Mouse (Mus musculus) MEL (cell line): ENCODE measurements around the gene Slc12a1. TPM values are rescaled to one million over a fixed set of nuclear protein-coding genes. Genes with fewer than 3 reads are reported as not detected.

ENCODE experiments used
- DNase-seq: peaks from one replicate; pipeline ENCODE4 v3.0.0; 2011; ENCODE audit warnings: low read depth, low spot score
- H3K27ac ChIP-seq: 2 replicates; pipeline ENCODE4 v1.5.1; 2012; ENCODE audit warnings: low read depth, mild to moderate bottlenecking, control low read depth, low read length, moderate library complexity; ENCODE audit not compliant: control insufficient read depth
- H3K27me3 ChIP-seq, 2 experiments: fragments of 150-350 bp in 1 of 2; sonication (generic) in 1 of 2; 2 replicates each; pipeline ENCODE4 v1.6.1; 2012; ENCODE audit warnings: low read length in 2 of 2, mild to moderate bottlenecking in 2 of 2, improper control_type of control experiment in 1 of 2, moderate library complexity in 1 of 2; ENCODE audit not compliant: insufficient read depth in 2 of 2, control insufficient read depth in 1 of 2
- H3K36me3 ChIP-seq, 2 experiments: 2 replicates each; pipeline ENCODE4 v1.6.1; 2012 to 2014; ENCODE audit warnings: low read length in 2 of 2, improper control_type of control experiment in 1 of 2, inconsistent platforms in 1 of 2, mild to moderate bottlenecking in 1 of 2; ENCODE audit not compliant: insufficient read depth in 2 of 2, control insufficient read depth in 1 of 2
- H3K4me1 ChIP-seq, 2 experiments: fragments of 150-350 bp in 1 of 2; sonication (generic) in 1 of 2; 2 replicates each; pipeline ENCODE4 v1.6.1; 2012; ENCODE audit warnings: low read length in 2 of 2, improper control_type of control experiment in 1 of 2, mild to moderate bottlenecking in 1 of 2; ENCODE audit not compliant: insufficient read depth in 2 of 2, control insufficient read depth in 1 of 2
- H3K4me3 ChIP-seq, 2 experiments: fragments of 150-350 bp in 1 of 2; sonication (generic) in 1 of 2; 2 replicates each; pipeline ENCODE4 v1.5.1; 2012; ENCODE audit warnings: low read depth in 2 of 2, low read length in 2 of 2, mild to moderate bottlenecking in 2 of 2, moderate library complexity in 2 of 2, control low read depth in 1 of 2, improper control_type of control experiment in 1 of 2; ENCODE audit not compliant: control insufficient read depth in 1 of 2, insufficient read depth in 1 of 2
- H3K79me2 ChIP-seq: 2 replicates; pipeline ENCODE4 v1.6.1; 2012; ENCODE audit warnings: mild to moderate bottlenecking, low read length, moderate library complexity; ENCODE audit not compliant: control insufficient read depth, poor library complexity, insufficient read depth
- H3K9ac ChIP-seq: 2 replicates; pipeline ENCODE4 v1.6.1; 2012; ENCODE audit warnings: low read depth, mild to moderate bottlenecking, control low read depth, low read length, moderate library complexity; ENCODE audit not compliant: control insufficient read depth, poor library complexity, severe bottlenecking
- H3K9me3 ChIP-seq: fragments of 150-350 bp; sonication (generic); replicated peaks from 2 replicates; pipeline ENCODE4 v1.6.1; 2012; ENCODE audit warnings: mild to moderate bottlenecking, low read length, improper control_type of control experiment, moderate library complexity; ENCODE audit not compliant: insufficient read depth
- BHLHE40 ChIP-seq: IDR thresholded peaks from 2 replicates; pipeline ENCODE4 v1.6.1; 2012; ENCODE audit warnings: low read depth, mild to moderate bottlenecking, inconsistent platforms, low read length, improper control_type of control experiment, borderline replicate concordance
- CHD2 ChIP-seq: IDR thresholded peaks from 2 replicates; pipeline ENCODE4 v1.6.1; 2011; ENCODE audit warnings: low read length, improper control_type of control experiment
- CTCF ChIP-seq, 3 experiments: IDR thresholded peaks in 2 of 3; conservative IDR thresholded peaks in 1 of 3; 2 replicates each; pipeline ENCODE4 v1.5.1; 2011 to 2012; ENCODE audit warnings: low read length in 3 of 3, low read depth in 2 of 3, mild to moderate bottlenecking in 2 of 3, improper control_type of control experiment in 1 of 3, inconsistent platforms in 1 of 3, mixed read lengths in 1 of 3, moderate library complexity in 1 of 3; ENCODE audit not compliant: control insufficient read depth in 1 of 3, insufficient read depth in 1 of 3, poor library complexity in 1 of 3, severe bottlenecking in 1 of 3
- E2F4 ChIP-seq: IDR thresholded peaks from 2 replicates; pipeline ENCODE4 v1.6.1; 2011; ENCODE audit warnings: low read depth, low read length, improper control_type of control experiment, borderline replicate concordance
- ELF1 ChIP-seq: IDR thresholded peaks from 2 replicates; pipeline ENCODE4 v1.6.1; 2014; ENCODE audit warnings: low read depth, mild to moderate bottlenecking, inconsistent platforms, low read length, improper control_type of control experiment, moderate library complexity
- GABPA ChIP-seq: IDR thresholded peaks from 2 replicates; pipeline ENCODE4 v1.6.1; 2012; ENCODE audit warnings: low read depth, mild to moderate bottlenecking, inconsistent platforms, low read length, improper control_type of control experiment, moderate library complexity
- GATA1 ChIP-seq: IDR thresholded peaks from 2 replicates; pipeline ENCODE4 v1.6.1; 2011; ENCODE audit warnings: low read depth, low read length, improper control_type of control experiment
- HCFC1 ChIP-seq: IDR thresholded peaks from 2 replicates; pipeline ENCODE4 v1.6.1; 2012; ENCODE audit warnings: low read depth, mild to moderate bottlenecking, inconsistent platforms, low read length, improper control_type of control experiment, moderate library complexity
- KAT2A ChIP-seq: conservative IDR thresholded peaks from 2 replicates; pipeline ENCODE4 v1.6.1; 2012; ENCODE audit warnings: low read depth, low read length, improper control_type of control experiment, inconsistent platforms
- MAFK ChIP-seq: IDR thresholded peaks from 2 replicates; pipeline ENCODE4 v1.6.1; 2011; ENCODE audit warnings: low read depth, mild to moderate bottlenecking, low read length, improper control_type of control experiment, borderline replicate concordance
- MAX ChIP-seq: IDR thresholded peaks from 2 replicates; pipeline ENCODE4 v1.6.1; 2011; ENCODE audit warnings: low read length, improper control_type of control experiment
- MAZ ChIP-seq: IDR thresholded peaks from 2 replicates; pipeline ENCODE4 v1.6.1; 2012; ENCODE audit warnings: low read depth, mild to moderate bottlenecking, inconsistent platforms, low read length, improper control_type of control experiment
- MXI1 ChIP-seq: IDR thresholded peaks from 2 replicates; pipeline ENCODE4 v1.6.1; 2011; ENCODE audit warnings: mild to moderate bottlenecking, low read depth, low read length, improper control_type of control experiment
- MYC ChIP-seq: IDR thresholded peaks from 2 replicates; pipeline ENCODE4 v1.6.1; 2011; ENCODE audit warnings: low read depth, mild to moderate bottlenecking, low read length, improper control_type of control experiment, moderate library complexity
- NELFE ChIP-seq: IDR thresholded peaks from 2 replicates; pipeline ENCODE4 v1.6.1; 2011; ENCODE audit warnings: low read depth, low read length, improper control_type of control experiment
- NRF1 ChIP-seq: IDR thresholded peaks from 2 replicates; pipeline ENCODE4 v1.6.1; 2014; ENCODE audit warnings: low read depth, mild to moderate bottlenecking, inconsistent platforms, low read length, improper control_type of control experiment, moderate library complexity; ENCODE audit not compliant: poor library complexity, insufficient read depth, severe bottlenecking
- POLR2AphosphoS5 ChIP-seq: IDR thresholded peaks from 2 replicates; pipeline ENCODE4 v1.6.1; 2012; ENCODE audit warnings: low read depth, borderline replicate concordance, mild to moderate bottlenecking, inconsistent platforms, low read length, moderate library complexity, mixed read lengths
- RAD21 ChIP-seq: IDR thresholded peaks from 2 replicates; pipeline ENCODE4 v1.6.1; 2011; ENCODE audit warnings: mild to moderate bottlenecking, low read depth, low read length, improper control_type of control experiment
- RCOR1 ChIP-seq: IDR thresholded peaks from 2 replicates; pipeline ENCODE4 v1.6.1; 2012; ENCODE audit warnings: low read depth, mild to moderate bottlenecking, inconsistent platforms, low read length, improper control_type of control experiment
- SIN3A ChIP-seq: IDR thresholded peaks from 2 replicates; pipeline ENCODE4 v1.6.1; 2012; ENCODE audit warnings: low read length, improper control_type of control experiment, inconsistent platforms
- SMC3 ChIP-seq: IDR thresholded peaks from 2 replicates; pipeline ENCODE4 v1.6.1; 2011; ENCODE audit warnings: low read depth, low read length, improper control_type of control experiment
- TBP ChIP-seq: IDR thresholded peaks from 2 replicates; pipeline ENCODE4 v1.8.0; 2011; ENCODE audit warnings: low read depth, low read length, improper control_type of control experiment
- TCF12 ChIP-seq: IDR thresholded peaks from 2 replicates; pipeline ENCODE4 v1.6.1; 2014; ENCODE audit warnings: low read depth, mild to moderate bottlenecking, inconsistent platforms, low read length, improper control_type of control experiment, moderate library complexity
- USF1 ChIP-seq: IDR thresholded peaks from 2 replicates; pipeline ENCODE4 v1.6.1; 2014; ENCODE audit warnings: low read depth, mild to moderate bottlenecking, inconsistent platforms, low read length, improper control_type of control experiment, moderate library complexity
- USF2 ChIP-seq, 2 experiments: IDR thresholded peaks; 2 replicates each; pipeline ENCODE4 v1.6.1; 2011 to 2012; ENCODE audit warnings: improper control_type of control experiment in 2 of 2, low read length in 2 of 2, borderline replicate concordance in 1 of 2, inconsistent platforms in 1 of 2, low read depth in 1 of 2, mild to moderate bottlenecking in 1 of 2; ENCODE audit not compliant: insufficient read depth in 1 of 2
- ZKSCAN1 ChIP-seq: IDR thresholded peaks from 2 replicates; pipeline ENCODE4 v1.6.1; 2012; ENCODE audit warnings: low read depth, mild to moderate bottlenecking, inconsistent platforms, low read length, improper control_type of control experiment, moderate library complexity
- ZMIZ1 ChIP-seq: IDR thresholded peaks from 2 replicates; pipeline ENCODE4 v1.6.1; 2012; ENCODE audit warnings: low read depth, mild to moderate bottlenecking, inconsistent platforms, low read length, improper control_type of control experiment, moderate library complexity
- ZNF384 ChIP-seq: IDR thresholded peaks from 2 replicates; pipeline ENCODE4 v1.6.1; 2012; ENCODE audit warnings: low read depth, mild to moderate bottlenecking, inconsistent platforms, low read length, improper control_type of control experiment
- polyA plus RNA-seq, 2 experiments: library from polyadenylated mRNA; stranded (reverse) in 1 of 2; unstranded in 1 of 2; fragments of >175 nt in 1 of 2; fragments of >200 nt in 1 of 2; gene quantifications; 2 replicates each; pipeline versions ENCODE4 v1.2.1 to v1.2.4; 2012; ENCODE audit warnings: low replicate concordance in 2 of 2, low read depth in 1 of 2; ENCODE audit not compliant: insufficient read length in 2 of 2, insufficient read depth in 1 of 2, missing spikeins in 1 of 2
- total RNA-seq: library from RNA; depleted of rRNA; stranded (reverse); fragments of 300-350 nt; gene quantifications from 2 replicates; pipeline ENCODE4 v1.2.3, GENCODE M21; 2012

Slc12a1 gene
- total and polyA plus RNA-seq, 3 experiments, result not detected

- H3K4me1 ChIP-seq, result peaks cover 3 to 21% of the 10 kb centered on the region in 2 experiments; a peak in 3 of 4 replicates
- no peaks in the 10 kb centered on the region for H3K9me3 ChIP-seq
- DNase-seq, result peak; percentile 72
- no peaks in the 10 kb centered on the region for H3K27me3 ChIP-seq
- TF ChIP-seq MYC, result peak; percentile 66; the same call in 1 of the 2 replicates
- 0 out of 2 replicates have a peak, but pooled peaks have one; percentile 6 for TF ChIP-seq ZNF384
- TF ChIP-seq USF1, result no peak
- TF ChIP-seq MXI1, result peak; percentile 84
- TF ChIP-seq TBP, result no peak
- peak; percentile 20 for TF ChIP-seq SIN3A
- no peak for TF ChIP-seq MAZ
- TF ChIP-seq GABPA, result no peak
- TF ChIP-seq MAX, result peak; percentile 55; the same call in 1 of the 2 replicates
- H3K79me2 ChIP-seq, result peaks cover 37% of the 10 kb centered on the region
- peak overlapping the region; percentile 80 for H3K9ac ChIP-seq
- peak overlapping the region; percentile 55 to 58 for H3K4me3 ChIP-seq
- H3K36me3 ChIP-seq, result peaks cover 10 to 36% of the 10 kb centered on the region in 2 experiments; a peak in 3 of 4 replicates
- peak overlapping the region; percentile 83 for H3K27ac ChIP-seq
Observed at GRCm38 (mm10) chr2:125246669-125247068, 94.4 kb downstream of the Slc12a1 start.

GRCm38 (mm10) chr2:125247108-125247961 is 95.0 kb downstream of the Slc12a1 start, which contains the start of gene Dut:
Dut (plus strand) TSS chr2:125247190.
- Histone ChIP-seq H3K79me2 (peaks cover 43% of the 10 kb centered on the region), H3K4me3 (peak within 1 kb of the TSS; percentile 87 to 93), H3K4me1 (peaks cover 3 to 21% of the 10 kb centered on the region in 2 experiments; a peak in 3 of 4 replicates), H3K9ac (peak within 1 kb of the TSS; percentile 96), H3K36me3 (peaks cover 13 to 41% of the 10 kb centered on the region in 2 experiments), H3K9me3 (no peaks in the 10 kb centered on the region), H3K27me3 (no peaks in the 10 kb centered on the region), H3K27ac (peak within 1 kb of the TSS; percentile 83)
- DNase-seq, result peak; percentile 99
- no peak for TF ChIP-seq USF1
- peak; percentile 79 for TF ChIP-seq TBP
- TF ChIP-seq BHLHE40, result no peak
- peak; percentile 43; the same call in 1 of the 2 replicates for TF ChIP-seq NRF1
- no peak; the same call in 1 of the 2 replicates for TF ChIP-seq KAT2A
- no peak for TF ChIP-seq CTCF (IDR thresholded peaks at IDR 0.05 in 2 of 3, conservative IDR thresholded peaks at IDR 0.05 in 1 of 3; ENCODE audit: control insufficient read depth in 1 of 3, insufficient read depth in 1 of 3, low read depth in 2 of 3, low read length in 3 of 3, poor library complexity in 1 of 3, severe bottlenecking in 1 of 3)
- peak; percentile 50; the same call in 1 of the 2 replicates for TF ChIP-seq ZMIZ1
- TF ChIP-seq HCFC1, result peak; percentile 72; the same call in 1 of the 2 replicates
- TF ChIP-seq E2F4, result peak; percentile 99
- no peak for TF ChIP-seq MAFK
- no peak for TF ChIP-seq SMC3
- TF ChIP-seq GATA1, result no peak
- TF ChIP-seq POLR2AphosphoS5, result no peak; the same call in 1 of the 2 replicates
- no peak; the same call in 1 of the 2 replicates for TF ChIP-seq TCF12
- no peak for TF ChIP-seq RCOR1
- peak; percentile 65 for TF ChIP-seq SIN3A
- no peak for TF ChIP-seq USF2 (IDR thresholded peaks at IDR 0.05; ENCODE audit: borderline replicate concordance in 1 of 2, insufficient read depth in 1 of 2, low read depth in 1 of 2, low read length in 2 of 2)
- TF ChIP-seq MXI1, result 0 out of 2 replicates have a peak, but pooled peaks have one; percentile 43
- TF ChIP-seq RAD21, result no peak
- peak; percentile 37 for TF ChIP-seq MAX
- TF ChIP-seq ZKSCAN1, result no peak
- peak; percentile 88 for TF ChIP-seq NELFE
- TF ChIP-seq CHD2, result no peak
- TF ChIP-seq GABPA, result no peak
- no peak for TF ChIP-seq ELF1
